Mouse (Mus musculus) retina, postnatal 1 day (tissue): Measurements from ENCODE around the gene A430078G23Rik.
"Not testable (repeated sequence)": the region's sequence is repeated elsewhere in the genome, so short reads cannot be mapped to it uniquely, and the experiment has no call there.

Source experiments
- DNase-seq: peaks from one replicate; pipeline ENCODE4 v3.0.0-alpha.2; 2012

The A430078G23Rik gene

GRCm38 (mm10) chr8:3353189-3353810 is at the start of gene A430078G23Rik:
Gene A430078G23Rik, plus strand, starts transcription at chr8:3353415.
- DNase-seq = no peak

GRCm38 (mm10) chr8:3308205-3308800 is 44.9 kb upstream of the A430078G23Rik start:
- not testable (repeated sequence) for DNase-seq

DNA sequence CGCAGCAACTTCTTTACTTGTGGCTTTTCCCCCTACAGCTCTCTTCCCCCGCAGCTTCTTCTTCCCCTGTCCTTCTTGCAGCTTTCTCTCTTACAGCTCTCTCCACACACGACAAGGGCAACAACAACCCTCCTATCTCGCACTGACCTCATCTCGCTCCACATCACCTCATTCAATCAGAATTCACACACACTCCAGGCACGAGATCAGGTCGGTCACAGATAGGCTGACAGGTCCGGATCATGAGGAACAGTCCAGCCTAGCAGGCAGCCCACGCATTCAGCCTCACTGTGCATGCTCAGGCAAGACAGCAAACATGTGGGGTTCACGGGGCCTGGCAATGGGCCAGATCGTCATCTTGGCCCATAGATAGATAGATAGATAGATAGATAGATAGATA is 43.6 kb upstream of the A430078G23Rik start:
- no peak for DNase-seq

DNA sequence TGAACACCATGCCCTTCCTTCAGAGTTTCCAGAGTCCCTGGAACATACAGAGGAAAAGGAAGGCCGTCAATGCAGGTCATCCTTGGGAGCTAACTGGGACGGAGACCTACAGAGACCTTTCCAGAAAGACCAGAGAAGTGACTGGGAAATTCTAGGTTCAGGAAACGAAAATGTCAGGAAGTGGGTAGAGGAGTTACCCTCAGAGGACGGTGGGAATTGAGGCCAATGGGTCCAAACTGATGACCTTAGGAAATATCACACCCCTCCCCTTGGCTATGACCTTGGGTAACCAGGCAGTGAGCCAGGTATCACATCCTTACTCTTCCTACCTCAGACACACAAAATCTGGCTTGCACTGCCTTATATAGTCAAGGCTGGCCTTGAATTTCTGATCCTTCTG is 41.7 kb upstream of the A430078G23Rik start:
- DNase-seq = no peak

DNA sequence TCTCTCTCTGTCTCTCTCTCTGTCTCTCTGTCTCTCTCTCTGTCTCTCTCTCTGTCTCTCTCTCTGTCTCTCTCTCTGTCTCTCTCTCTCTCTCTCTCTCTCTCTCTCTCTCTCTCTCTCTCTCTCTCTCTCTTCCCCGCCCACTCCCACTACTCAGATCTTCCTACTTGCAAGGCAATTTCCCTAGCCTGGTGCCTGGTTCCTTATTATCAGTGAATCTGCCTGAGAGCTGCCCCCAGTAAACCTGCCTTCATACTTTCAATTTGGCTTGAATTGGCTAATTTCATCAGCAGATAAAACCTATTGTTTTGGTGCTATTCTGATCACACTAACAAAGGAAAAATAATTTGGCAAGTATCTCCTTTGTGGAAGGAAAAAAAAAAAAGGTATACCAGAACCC is 39.8 kb upstream of the A430078G23Rik start:
- not testable (repeated sequence) for DNase-seq

GRCm38 (mm10) chr8:3313843-3314242 is 39.4 kb upstream of the A430078G23Rik start:
- no peak for DNase-seq

DNA sequence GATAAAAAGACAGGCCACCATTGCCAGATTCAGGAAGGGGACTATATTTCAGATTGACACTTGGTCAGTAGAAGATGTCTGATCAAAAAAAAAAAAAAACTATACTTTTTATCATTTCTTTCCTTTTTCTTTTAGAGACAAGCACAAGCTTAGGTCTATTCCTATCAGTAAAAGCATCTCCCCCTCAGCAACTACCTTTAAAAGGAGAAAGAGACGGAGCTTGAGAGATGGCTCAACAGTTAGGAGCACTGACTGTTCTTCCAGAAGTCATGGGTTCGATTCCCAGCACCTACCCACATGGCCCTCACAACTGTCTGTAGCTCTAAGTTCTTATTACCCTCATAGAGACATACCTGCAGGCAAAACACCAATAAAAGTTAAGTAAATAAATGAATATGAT is 38.9 kb upstream of the A430078G23Rik start:
- DNase-seq = no peak

DNA sequence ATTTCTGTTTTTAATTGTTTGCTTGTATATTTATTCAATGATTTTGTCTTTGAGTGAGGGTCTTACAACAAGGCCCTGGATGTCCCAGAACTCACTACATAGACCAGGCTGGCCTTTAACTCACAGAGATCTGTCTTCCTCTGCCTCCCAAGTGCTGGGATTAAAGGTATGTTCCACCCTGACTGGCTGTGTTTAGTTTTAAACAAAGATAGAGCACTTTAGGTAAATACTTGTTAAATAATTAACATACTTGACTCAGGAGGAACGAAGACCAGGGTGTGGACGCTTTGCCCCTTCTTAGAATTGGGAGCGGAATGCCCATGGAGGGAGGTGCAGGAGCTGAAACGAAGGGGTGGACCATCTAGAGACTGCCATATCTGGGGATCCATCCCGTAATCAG is 36.6 kb upstream of the A430078G23Rik start:
- no peak for DNase-seq

GRCm38 (mm10) chr8:3319267-3319666 is 33.9 kb upstream of the A430078G23Rik start:
- DNase-seq = not testable (repeated sequence)

- no peak for DNase-seq
Measured at GRCm38 (mm10) chr8:3324253-3324652, 29.0 kb upstream of the A430078G23Rik start.

GRCm38 (mm10) chr8:3327056-3327455 is 26.2 kb upstream of the A430078G23Rik start:
- no peak for DNase-seq

- DNase-seq = no peak
Measured at GRCm38 (mm10) chr8:3327538-3328245, 25.5 kb upstream of the A430078G23Rik start.

DNA sequence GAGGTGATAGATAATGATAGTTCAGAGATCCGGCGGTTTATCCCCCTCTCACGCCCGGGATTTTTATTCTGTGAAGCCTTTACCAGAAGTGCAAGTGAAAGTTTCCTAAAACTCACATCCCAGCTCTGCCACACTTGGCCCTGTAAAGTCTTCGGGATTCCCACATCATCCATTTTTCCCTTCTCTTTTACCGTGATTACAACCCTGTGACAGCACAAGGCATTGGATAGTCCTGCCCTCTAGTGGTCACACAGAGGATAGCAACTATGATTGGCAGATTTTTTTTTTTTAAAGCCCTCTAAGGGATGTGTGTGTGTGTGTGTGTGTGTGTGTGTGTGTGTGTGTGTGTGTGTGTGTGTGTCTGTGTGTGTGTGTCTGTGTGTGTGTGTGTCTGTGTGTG is 22.6 kb upstream of the A430078G23Rik start:
- DNase-seq = peak; percentile 79

- DNase-seq = no peak
Measured at GRCm38 (mm10) chr8:3331692-3332091, 21.5 kb upstream of the A430078G23Rik start.

DNA sequence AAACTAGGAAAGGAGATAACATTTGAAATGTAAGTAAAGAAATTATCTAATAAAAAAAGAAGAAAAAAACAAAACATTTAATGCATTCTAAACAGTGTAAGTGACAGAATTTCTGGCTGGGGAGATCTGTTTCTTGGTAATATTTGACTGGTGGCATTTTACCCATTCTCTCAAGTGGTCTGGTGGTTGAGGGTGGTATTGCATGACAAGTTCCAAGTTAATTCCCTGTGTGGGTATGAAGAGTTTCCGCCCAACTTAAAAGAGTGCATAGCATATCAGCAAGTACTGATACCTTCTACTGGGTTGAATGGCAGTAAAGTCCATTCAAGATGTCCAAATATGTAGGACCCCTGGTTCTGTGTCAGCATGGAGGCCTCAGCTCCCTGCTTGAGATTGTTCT is 17.3 kb upstream of the A430078G23Rik start:
- no peak for DNase-seq

- peak; percentile 68 for DNase-seq
Measured at GRCm38 (mm10) chr8:3336658-3337524, 16.3 kb upstream of the A430078G23Rik start.

DNA sequence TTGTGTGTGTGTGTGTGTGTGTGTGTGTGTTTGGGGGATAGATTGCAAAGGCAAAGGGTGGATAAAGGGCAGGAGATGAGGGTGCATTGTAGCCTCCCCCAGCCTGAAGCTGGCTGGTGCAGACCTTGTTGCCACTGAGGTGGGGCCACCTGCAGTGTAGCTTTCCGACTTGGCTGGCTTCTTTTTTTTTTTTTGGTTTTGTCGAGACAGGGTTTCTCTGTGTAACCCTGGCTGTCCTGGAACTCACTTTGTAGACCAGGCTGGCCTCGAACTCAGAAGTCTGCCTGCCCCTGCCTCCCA is 15.7 kb upstream of the A430078G23Rik start:
- DNase-seq = not testable (repeated sequence)

GRCm38 (mm10) chr8:3337971-3338370 is 15.2 kb upstream of the A430078G23Rik start:
- no peak for DNase-seq

- DNase-seq = not testable (repeated sequence)
Measured at GRCm38 (mm10) chr8:3340711-3341110, 12.5 kb upstream of the A430078G23Rik start.

DNA sequence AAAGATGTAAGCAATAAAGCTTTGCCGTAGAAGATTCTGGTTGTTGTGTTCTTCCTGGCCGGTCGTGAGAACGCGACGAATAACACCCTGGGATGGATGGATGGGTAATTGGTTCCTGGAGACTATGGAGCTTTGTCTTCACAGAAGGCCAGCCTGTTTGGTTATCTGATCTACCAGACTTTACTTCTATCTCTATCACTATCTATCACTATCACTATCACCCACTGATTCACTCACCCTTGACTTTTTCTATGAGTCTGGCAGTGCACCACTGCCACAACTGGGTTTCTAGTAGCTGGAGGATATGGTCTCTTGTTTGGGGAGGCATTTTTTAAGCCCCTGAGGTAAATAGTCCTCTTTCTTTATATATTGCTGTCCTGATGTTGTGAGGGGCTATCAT is 7.9 kb upstream of the A430078G23Rik start:
- DNase-seq = no peak

DNA sequence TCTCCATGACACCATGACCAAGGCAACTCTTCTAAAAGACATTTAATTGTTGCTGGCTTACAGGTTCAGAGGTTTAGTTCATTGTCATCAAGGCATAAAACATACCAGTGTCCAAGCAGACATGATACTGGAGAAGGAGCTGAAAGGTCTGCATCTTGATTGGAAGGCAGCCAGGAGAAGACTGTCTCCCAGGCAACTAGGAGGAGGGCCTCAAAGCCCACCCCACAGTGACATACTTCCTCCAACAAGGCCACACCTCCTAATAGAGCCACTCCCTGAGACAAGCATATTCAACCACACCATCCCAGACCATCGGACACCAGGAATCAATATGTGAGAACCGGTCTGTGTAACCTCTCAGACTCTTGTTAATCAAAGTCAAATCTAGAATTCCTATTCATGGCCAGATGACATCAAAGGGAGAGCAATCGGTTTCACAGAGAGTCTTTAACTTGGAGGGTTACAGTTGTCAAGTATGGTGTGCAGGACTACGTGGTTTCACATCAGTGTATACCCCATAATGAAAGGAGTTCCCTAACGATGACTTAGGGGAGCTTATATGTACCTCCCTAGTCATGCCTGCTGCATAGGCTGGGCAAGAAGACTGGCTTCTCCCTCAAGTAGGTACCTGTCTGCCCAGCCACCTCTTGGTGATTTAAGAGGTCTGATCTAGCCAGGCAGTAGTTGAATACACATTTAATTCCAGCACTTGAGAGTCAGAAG is 6.4 kb upstream of the A430078G23Rik start:
- DNase-seq = no peak

DNA sequence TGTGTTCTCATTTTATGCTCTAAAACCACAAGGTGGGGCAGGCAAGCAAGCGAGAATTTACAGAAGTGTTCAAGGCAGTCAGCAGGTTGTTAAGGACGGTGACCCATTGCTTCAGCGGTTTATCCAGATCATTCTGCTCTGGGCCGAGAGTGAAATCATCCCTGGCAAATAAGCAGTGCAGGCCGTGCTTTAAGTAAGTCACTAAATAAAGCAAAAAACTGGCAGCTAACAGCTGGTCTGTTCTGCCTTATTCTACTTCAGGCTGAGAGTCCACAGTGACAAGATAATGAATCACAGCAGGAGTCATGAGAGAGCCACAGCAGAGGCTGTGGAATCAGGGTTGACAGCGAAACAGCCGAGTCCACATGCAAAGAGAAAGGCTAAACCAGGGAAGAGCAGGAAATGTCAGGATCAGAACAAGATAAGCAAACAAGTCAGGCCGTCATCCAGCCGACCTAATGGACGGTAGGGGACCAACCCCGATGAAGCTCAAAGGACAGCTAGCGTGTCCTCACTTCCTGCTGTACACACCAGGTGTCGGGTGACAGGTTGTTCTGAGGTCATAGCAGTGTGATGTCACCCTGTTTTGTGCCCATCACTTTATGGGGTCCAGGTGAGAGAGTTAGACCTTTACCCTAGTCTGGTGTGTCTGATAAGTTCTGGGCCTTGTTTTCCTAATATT is 4.9 kb upstream of the A430078G23Rik start:
- DNase-seq = no peak
